Mouse (Mus musculus) liver, embryonic 14.5 days (tissue): ENCODE data around the gene 4933424G06Rik.

Experiments used
- CTCF ChIP-seq: IDR thresholded peaks from 2 replicates; pipeline ENCODE4 v1.5.1; 2016; ENCODE audit warnings: antibody characterized with exemption, low read depth, control low read depth
- EP300 ChIP-seq: IDR thresholded peaks from 2 replicates; pipeline ENCODE4 v1.6.1; 2016; ENCODE audit warnings: antibody characterized with exemption, low read depth

DNA sequence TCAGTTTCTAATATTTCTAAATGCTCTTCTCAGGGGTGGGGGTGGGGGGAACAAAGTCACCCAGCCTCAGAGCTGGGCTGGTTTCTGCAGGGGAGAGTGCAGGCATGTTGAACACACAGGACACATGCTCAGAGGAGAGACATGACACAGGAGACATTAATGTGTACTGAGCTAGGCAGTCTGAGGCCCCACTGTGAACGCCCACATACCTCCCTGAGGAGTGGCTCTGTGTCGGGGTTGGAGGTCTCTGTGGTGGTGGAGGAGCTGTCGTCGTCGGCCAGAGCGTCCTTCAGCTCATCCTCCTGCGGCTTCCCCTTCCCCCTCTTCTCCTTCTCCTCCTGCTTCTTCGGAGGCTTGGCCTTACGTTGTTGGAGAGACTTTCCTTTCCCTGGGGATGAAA lies 94.3 kb downstream of the 4933424G06Rik start:
- TF ChIP-seq CTCF (no peak), EP300 (no peak)
